Mouse (Mus musculus) cerebellum, adult 18-20 months (tissue): ENCODE data around the gene St6galnac5.

Experiments
- DNase-seq, 2 experiments: peaks; one replicate each; pipeline ENCODE4 v3.0.0; 2021

The St6galnac5 gene

GRCm38 (mm10) chr3:152950299-152950698, 31.7 kb downstream of the St6galnac5 start:
- no peak for DNase-seq

DNA sequence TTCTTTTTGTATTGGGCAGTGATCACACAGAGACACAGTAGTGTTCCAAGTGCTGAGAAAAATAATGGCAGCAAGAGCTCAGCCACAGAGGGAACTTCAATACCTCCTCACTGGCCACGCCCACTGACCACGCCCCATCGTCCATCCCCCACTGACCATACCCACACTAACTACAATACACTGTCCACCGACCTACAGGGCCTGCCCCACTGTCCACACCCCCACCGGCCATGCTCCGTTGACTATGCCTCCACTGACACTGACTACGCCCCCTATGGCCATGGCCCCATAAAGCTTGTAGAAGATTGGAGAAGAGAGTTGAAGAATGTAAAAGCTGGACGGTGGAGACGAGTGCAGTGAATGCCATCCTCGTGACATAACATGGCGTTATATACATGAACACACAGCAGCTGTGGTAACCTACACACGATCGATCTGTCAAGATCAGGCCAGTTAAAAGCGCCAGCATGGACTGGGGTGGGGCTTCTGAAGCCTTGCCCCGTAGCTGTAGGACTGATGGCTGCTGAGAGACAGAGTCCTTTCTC, 32.7 kb downstream of the St6galnac5 start:
- peak in 1 of 2 experiments; percentile 6 for DNase-seq

DNA sequence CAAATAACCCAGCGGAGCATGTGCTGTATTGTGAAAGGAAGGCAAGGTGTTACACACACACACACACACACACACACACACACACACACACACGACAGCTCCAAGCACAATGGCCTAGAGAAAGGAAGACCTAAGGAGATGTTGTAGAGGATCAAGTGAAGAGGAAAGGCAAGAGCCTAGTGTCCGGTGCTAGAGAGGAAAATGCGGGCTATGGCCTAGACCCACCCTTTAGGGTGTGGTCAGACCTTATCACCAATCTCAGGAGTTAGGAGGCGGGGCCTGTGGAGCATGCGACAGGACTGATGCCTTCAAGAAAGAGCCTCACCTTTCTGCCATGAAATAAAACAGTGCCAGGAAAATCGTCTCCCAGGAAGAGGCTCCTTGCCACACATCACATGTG, 33.5 kb downstream of the St6galnac5 start:
- DNase-seq = no peak

DNA sequence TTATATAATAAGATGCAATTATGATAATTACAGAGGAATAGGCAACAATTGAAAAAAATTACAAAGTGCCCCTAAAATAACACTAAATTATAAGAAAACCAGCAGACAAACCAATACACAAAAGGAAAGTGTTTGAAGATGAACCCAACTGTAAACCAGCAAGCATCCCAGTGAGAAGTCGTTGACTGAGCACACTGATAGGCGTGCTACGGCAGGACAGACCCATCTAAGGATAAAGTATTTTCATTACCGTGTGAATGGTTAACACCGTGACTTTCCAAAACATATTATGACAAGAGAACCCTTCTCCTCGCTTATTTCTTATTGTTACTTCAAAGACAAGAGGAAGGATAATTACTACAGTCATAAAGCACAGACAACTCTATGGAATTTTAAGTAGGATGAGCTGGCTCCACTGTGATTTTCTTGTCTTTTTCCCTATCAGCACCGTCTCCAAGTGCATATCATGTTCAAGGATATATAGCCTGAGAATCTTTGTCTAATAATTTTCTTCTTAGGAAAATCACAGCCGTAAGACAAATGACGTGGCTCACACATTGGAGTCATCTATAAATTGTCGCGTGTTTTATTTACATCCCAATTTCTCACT, 34.9 kb downstream of the St6galnac5 start:
- no peak for DNase-seq

GRCm38 (mm10) chr3:152944766-152945165, 37.3 kb downstream of the St6galnac5 start:
- DNase-seq = no peak

- no peak for DNase-seq
Observed at GRCm38 (mm10) chr3:152942985-152943384, 39.1 kb downstream of the St6galnac5 start.

GRCm38 (mm10) chr3:152941671-152942070, 40.4 kb downstream of the St6galnac5 start:
- DNase-seq = no peak

- DNase-seq = no peak
Observed at GRCm38 (mm10) chr3:152936313-152936712, 45.7 kb downstream of the St6galnac5 start.

DNA sequence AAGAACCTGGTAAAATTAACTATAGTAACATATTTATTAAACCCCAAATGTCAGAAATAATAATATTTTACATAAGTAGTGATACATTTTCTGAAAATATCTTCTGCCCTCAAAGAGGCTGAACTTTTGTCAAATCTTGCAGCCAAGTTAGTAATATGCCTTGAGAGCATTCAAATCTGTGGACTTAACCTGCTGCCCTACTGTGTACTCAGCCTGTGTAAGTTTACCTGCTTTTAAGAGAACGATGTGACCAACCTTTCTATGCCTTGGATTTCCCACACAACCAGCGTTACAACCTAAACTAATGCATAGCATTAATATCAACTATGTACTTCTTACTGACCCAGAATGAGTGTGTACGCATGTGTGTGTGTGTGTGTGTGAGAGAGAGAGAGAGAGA, 48.3 kb downstream of the St6galnac5 start:
- DNase-seq = no peak

- no peak for DNase-seq
Observed at GRCm38 (mm10) chr3:152932544-152932943, 49.5 kb downstream of the St6galnac5 start.

DNA sequence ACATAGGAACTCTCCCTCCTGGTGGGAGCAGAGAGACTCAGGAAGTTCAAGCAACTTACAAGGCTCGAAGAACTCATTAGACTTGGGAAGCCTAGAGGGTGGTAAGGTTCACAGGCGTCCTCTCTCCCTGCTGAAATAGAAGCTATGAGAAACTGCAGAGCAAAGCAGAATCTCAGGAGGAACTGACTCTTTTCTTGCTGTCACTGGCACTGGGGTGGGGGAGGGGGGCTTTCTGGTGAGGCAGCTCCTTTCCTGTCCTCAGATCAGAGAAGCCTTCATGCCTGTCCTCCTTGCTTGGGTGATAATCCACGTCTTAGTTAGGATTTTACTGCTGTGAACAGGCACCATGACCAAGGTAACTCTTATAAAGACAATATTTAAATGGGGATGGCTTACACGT, 50.0 kb downstream of the St6galnac5 start:
- DNase-seq = no peak

DNA sequence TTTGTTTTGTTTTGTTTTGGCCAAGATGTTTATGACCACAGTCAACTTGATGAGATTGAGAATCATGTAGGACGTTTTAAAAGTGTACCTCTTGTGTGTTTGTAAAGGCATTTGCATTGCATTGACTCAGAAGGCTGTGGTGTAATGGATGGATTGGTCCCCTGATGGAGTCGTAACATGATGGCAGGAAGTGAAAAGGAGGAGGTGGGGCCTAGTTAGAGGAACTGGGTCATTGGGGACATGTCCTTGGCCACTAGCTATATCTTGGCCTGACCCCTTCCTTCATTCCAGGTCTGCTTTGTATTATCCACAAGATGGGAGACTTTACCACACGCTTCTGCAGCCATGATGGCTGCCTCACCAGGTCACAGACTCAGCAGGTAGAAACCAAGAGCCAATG, 50.7 kb downstream of the St6galnac5 start:
- no peak for DNase-seq

- no peak for DNase-seq
Observed at GRCm38 (mm10) chr3:152929788-152930281, 52.2 kb downstream of the St6galnac5 start.

- no peak for DNase-seq
Observed at GRCm38 (mm10) chr3:152929256-152929787, 52.7 kb downstream of the St6galnac5 start.

- DNase-seq = no peak
Observed at GRCm38 (mm10) chr3:152928287-152928975, 53.6 kb downstream of the St6galnac5 start.

DNA sequence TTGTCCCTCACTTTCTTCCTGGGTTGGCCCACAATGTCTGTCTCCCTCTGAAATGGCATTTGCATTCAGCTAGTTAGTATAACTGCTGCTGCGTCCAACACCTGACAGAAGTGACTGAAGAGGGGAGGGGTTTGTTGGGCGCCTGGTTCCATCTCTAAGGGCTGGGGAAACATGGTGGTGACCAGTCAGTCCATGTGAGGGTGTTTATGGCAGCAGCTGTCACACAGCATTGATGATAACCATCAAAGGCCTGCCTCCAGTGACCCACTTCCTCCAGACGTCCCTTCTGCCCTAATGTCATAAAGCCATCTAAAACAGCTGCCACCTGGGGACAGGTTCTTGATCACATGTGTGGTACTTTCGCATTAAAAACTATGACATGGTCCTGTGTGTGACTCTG, 55.9 kb downstream of the St6galnac5 start:
- DNase-seq = no peak

GRCm38 (mm10) chr3:152925364-152925763, 56.7 kb downstream of the St6galnac5 start:
- no peak for DNase-seq

GRCm38 (mm10) chr3:152923530-152923929, 58.5 kb downstream of the St6galnac5 start:
- DNase-seq = no peak

- DNase-seq = no peak
Observed at GRCm38 (mm10) chr3:152920365-152920764, 61.7 kb downstream of the St6galnac5 start.

DNA sequence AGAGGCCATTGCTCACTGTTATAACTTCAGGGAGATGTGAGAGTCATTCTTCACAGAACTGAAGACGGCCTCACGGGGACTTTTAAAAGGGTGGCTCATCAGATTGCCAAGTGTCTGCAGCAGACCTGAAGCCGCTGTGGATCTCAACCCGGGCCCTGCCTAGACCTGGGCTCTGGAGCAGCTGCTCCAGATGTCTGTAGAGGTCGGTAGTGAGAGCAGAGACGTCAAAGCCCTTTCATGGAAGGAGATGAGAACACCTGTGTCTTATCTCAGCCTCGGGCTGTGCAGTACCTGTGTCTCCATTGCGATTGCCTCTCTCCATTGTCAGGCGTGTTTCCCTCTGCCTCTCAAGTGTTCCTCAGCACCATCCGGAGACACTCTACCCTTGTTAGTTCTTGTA, 62.9 kb downstream of the St6galnac5 start:
- DNase-seq = no peak

DNA sequence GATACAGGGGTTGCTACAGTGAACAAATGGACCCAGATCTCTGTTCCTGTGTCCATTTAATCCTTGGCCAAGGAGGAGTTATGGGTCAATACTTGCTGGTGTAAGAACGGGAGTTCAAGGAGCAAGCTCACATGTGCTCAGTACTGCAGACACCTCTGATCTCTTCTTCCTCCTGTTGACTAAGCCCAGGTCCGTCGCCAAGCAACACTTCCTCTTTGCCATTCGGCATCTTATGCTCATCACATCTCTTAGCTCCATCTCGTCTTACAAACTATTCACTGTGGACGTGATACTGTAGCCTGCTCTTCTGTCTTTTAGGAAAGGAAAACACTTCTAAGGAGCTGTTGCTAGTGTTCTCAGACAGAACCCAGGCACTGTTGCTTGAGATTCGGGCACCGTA, 64.5 kb downstream of the St6galnac5 start:
- no peak for DNase-seq

GRCm38 (mm10) chr3:152914376-152914775, 67.7 kb downstream of the St6galnac5 start:
- no peak for DNase-seq

DNA sequence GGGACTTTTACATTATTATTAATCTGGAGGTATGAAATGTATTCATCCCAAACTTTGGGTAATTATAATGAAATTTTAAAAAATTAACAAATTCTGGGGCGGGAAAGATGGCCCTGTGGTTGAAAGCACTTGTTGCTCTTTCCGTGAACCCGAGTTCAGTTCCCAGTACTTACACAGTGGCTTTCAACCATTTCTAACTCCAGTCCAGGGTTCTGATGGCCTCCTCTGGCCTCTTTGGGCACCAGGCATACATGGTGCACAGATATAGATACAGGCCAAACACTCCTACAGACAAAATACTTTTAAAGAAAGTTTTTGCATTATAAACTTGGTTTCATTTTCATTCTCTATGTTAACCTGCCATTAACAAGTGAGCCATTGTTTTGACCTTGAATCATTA, 68.4 kb downstream of the St6galnac5 start:
- DNase-seq = no peak

DNA sequence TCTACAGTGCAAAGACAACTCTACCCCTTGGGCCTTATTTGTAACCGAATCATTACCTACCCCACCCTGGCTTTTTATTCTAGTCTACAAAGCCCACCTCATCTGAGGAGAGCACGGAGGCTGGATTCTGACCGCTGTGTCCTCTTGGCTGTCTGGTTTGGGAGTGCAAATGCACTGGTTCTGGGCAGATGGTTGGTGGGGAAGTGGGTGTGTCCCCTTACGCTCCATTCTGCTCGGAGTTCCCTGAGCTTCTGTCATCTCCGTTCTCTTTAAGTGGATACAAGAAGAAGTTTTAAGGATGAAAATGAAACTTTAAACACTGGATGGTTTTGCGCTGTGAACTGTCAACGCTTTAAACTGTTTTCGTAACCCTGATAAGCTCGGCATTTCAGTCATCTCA, 68.9 kb downstream of the St6galnac5 start:
- no peak for DNase-seq
